Mouse (Mus musculus) MEL (cell line): ENCODE measurements around the gene St6galnac4. TPM values are rescaled to one million over a fixed set of nuclear protein-coding genes. Genes with fewer than 3 reads are reported as not detected.

Experiments
- DNase-seq: peaks from one replicate; pipeline ENCODE4 v3.0.0; 2011; ENCODE audit warnings: low read depth, low spot score
- H3K27ac ChIP-seq: 2 replicates; pipeline ENCODE4 v1.5.1; 2012; ENCODE audit warnings: low read depth, mild to moderate bottlenecking, control low read depth, low read length, moderate library complexity; ENCODE audit not compliant: control insufficient read depth
- H3K27me3 ChIP-seq, 2 experiments: fragments of 150-350 bp in 1 of 2; sonication (generic) in 1 of 2; 2 replicates each; pipeline ENCODE4 v1.6.1; 2012; ENCODE audit warnings: low read length in 2 of 2, mild to moderate bottlenecking in 2 of 2, improper control_type of control experiment in 1 of 2, moderate library complexity in 1 of 2; ENCODE audit not compliant: insufficient read depth in 2 of 2, control insufficient read depth in 1 of 2
- H3K36me3 ChIP-seq, 2 experiments: 2 replicates each; pipeline ENCODE4 v1.6.1; 2012 to 2014; ENCODE audit warnings: low read length in 2 of 2, improper control_type of control experiment in 1 of 2, inconsistent platforms in 1 of 2, mild to moderate bottlenecking in 1 of 2; ENCODE audit not compliant: insufficient read depth in 2 of 2, control insufficient read depth in 1 of 2
- H3K4me1 ChIP-seq, 2 experiments: fragments of 150-350 bp in 1 of 2; sonication (generic) in 1 of 2; 2 replicates each; pipeline ENCODE4 v1.6.1; 2012; ENCODE audit warnings: low read length in 2 of 2, improper control_type of control experiment in 1 of 2, mild to moderate bottlenecking in 1 of 2; ENCODE audit not compliant: insufficient read depth in 2 of 2, control insufficient read depth in 1 of 2
- H3K4me3 ChIP-seq, 2 experiments: fragments of 150-350 bp in 1 of 2; sonication (generic) in 1 of 2; 2 replicates each; pipeline ENCODE4 v1.5.1; 2012; ENCODE audit warnings: low read depth in 2 of 2, low read length in 2 of 2, mild to moderate bottlenecking in 2 of 2, moderate library complexity in 2 of 2, control low read depth in 1 of 2, improper control_type of control experiment in 1 of 2; ENCODE audit not compliant: control insufficient read depth in 1 of 2, insufficient read depth in 1 of 2
- H3K79me2 ChIP-seq: 2 replicates; pipeline ENCODE4 v1.6.1; 2012; ENCODE audit warnings: mild to moderate bottlenecking, low read length, moderate library complexity; ENCODE audit not compliant: control insufficient read depth, poor library complexity, insufficient read depth
- H3K9ac ChIP-seq: 2 replicates; pipeline ENCODE4 v1.6.1; 2012; ENCODE audit warnings: low read depth, mild to moderate bottlenecking, control low read depth, low read length, moderate library complexity; ENCODE audit not compliant: control insufficient read depth, poor library complexity, severe bottlenecking
- H3K9me3 ChIP-seq: fragments of 150-350 bp; sonication (generic); replicated peaks from 2 replicates; pipeline ENCODE4 v1.6.1; 2012; ENCODE audit warnings: mild to moderate bottlenecking, low read length, improper control_type of control experiment, moderate library complexity; ENCODE audit not compliant: insufficient read depth
- BHLHE40 ChIP-seq: IDR thresholded peaks from 2 replicates; pipeline ENCODE4 v1.6.1; 2012; ENCODE audit warnings: low read depth, mild to moderate bottlenecking, inconsistent platforms, low read length, improper control_type of control experiment, borderline replicate concordance
- CTCF ChIP-seq, 3 experiments: IDR thresholded peaks in 2 of 3; conservative IDR thresholded peaks in 1 of 3; 2 replicates each; pipeline ENCODE4 v1.5.1; 2011 to 2012; ENCODE audit warnings: low read length in 3 of 3, low read depth in 2 of 3, mild to moderate bottlenecking in 2 of 3, improper control_type of control experiment in 1 of 3, inconsistent platforms in 1 of 3, mixed read lengths in 1 of 3, moderate library complexity in 1 of 3; ENCODE audit not compliant: control insufficient read depth in 1 of 3, insufficient read depth in 1 of 3, poor library complexity in 1 of 3, severe bottlenecking in 1 of 3
- EP300 ChIP-seq, 2 experiments: IDR thresholded peaks; 2 replicates each; pipeline ENCODE4 v1.6.1; 2011; ENCODE audit warnings: improper control_type of control experiment in 2 of 2, low read length in 2 of 2, low read depth in 1 of 2, mild to moderate bottlenecking in 1 of 2
- HCFC1 ChIP-seq: IDR thresholded peaks from 2 replicates; pipeline ENCODE4 v1.6.1; 2012; ENCODE audit warnings: low read depth, mild to moderate bottlenecking, inconsistent platforms, low read length, improper control_type of control experiment, moderate library complexity
- KAT2A ChIP-seq: conservative IDR thresholded peaks from 2 replicates; pipeline ENCODE4 v1.6.1; 2012; ENCODE audit warnings: low read depth, low read length, improper control_type of control experiment, inconsistent platforms
- MAFK ChIP-seq: IDR thresholded peaks from 2 replicates; pipeline ENCODE4 v1.6.1; 2011; ENCODE audit warnings: low read depth, mild to moderate bottlenecking, low read length, improper control_type of control experiment, borderline replicate concordance
- MAX ChIP-seq: IDR thresholded peaks from 2 replicates; pipeline ENCODE4 v1.6.1; 2011; ENCODE audit warnings: low read length, improper control_type of control experiment
- MAZ ChIP-seq: IDR thresholded peaks from 2 replicates; pipeline ENCODE4 v1.6.1; 2012; ENCODE audit warnings: low read depth, mild to moderate bottlenecking, inconsistent platforms, low read length, improper control_type of control experiment
- MXI1 ChIP-seq: IDR thresholded peaks from 2 replicates; pipeline ENCODE4 v1.6.1; 2011; ENCODE audit warnings: mild to moderate bottlenecking, low read depth, low read length, improper control_type of control experiment
- MYB ChIP-seq: IDR thresholded peaks from 2 replicates; pipeline ENCODE4 v1.6.1; 2011; ENCODE audit warnings: mild to moderate bottlenecking, low read depth, low read length, improper control_type of control experiment
- MYC ChIP-seq: IDR thresholded peaks from 2 replicates; pipeline ENCODE4 v1.6.1; 2011; ENCODE audit warnings: low read depth, mild to moderate bottlenecking, low read length, improper control_type of control experiment, moderate library complexity
- NELFE ChIP-seq: IDR thresholded peaks from 2 replicates; pipeline ENCODE4 v1.6.1; 2011; ENCODE audit warnings: low read depth, low read length, improper control_type of control experiment
- POLR2A ChIP-seq, 2 experiments: IDR thresholded peaks; 2 replicates each; pipeline ENCODE4 v1.6.1; 2011 to 2012; ENCODE audit warnings: low read length in 2 of 2, mild to moderate bottlenecking in 2 of 2, control low read depth in 1 of 2, improper control_type of control experiment in 1 of 2, low read depth in 1 of 2, moderate library complexity in 1 of 2; ENCODE audit not compliant: control insufficient read depth in 1 of 2, insufficient read depth in 1 of 2, poor library complexity in 1 of 2
- RAD21 ChIP-seq: IDR thresholded peaks from 2 replicates; pipeline ENCODE4 v1.6.1; 2011; ENCODE audit warnings: mild to moderate bottlenecking, low read depth, low read length, improper control_type of control experiment
- SIN3A ChIP-seq: IDR thresholded peaks from 2 replicates; pipeline ENCODE4 v1.6.1; 2012; ENCODE audit warnings: low read length, improper control_type of control experiment, inconsistent platforms
- SMC3 ChIP-seq: IDR thresholded peaks from 2 replicates; pipeline ENCODE4 v1.6.1; 2011; ENCODE audit warnings: low read depth, low read length, improper control_type of control experiment
- TAL1 ChIP-seq: IDR thresholded peaks from 2 replicates; pipeline ENCODE4 v1.6.1; 2012; ENCODE audit warnings: mild to moderate bottlenecking, inconsistent platforms, low read length, moderate library complexity, mixed read lengths
- UBTF ChIP-seq: IDR thresholded peaks from 2 replicates; pipeline ENCODE4 v1.6.1; 2012; ENCODE audit warnings: low read depth, mild to moderate bottlenecking, inconsistent platforms, low read length, improper control_type of control experiment, moderate library complexity, borderline replicate concordance; ENCODE audit not compliant: insufficient read depth
- USF1 ChIP-seq: IDR thresholded peaks from 2 replicates; pipeline ENCODE4 v1.6.1; 2014; ENCODE audit warnings: low read depth, mild to moderate bottlenecking, inconsistent platforms, low read length, improper control_type of control experiment, moderate library complexity
- polyA plus RNA-seq, 2 experiments: library from polyadenylated mRNA; stranded (reverse) in 1 of 2; unstranded in 1 of 2; fragments of >175 nt in 1 of 2; fragments of >200 nt in 1 of 2; gene quantifications; 2 replicates each; pipeline versions ENCODE4 v1.2.1 to v1.2.4; 2012; ENCODE audit warnings: low replicate concordance in 2 of 2, low read depth in 1 of 2; ENCODE audit not compliant: insufficient read length in 2 of 2, insufficient read depth in 1 of 2, missing spikeins in 1 of 2
- total RNA-seq: library from RNA; depleted of rRNA; stranded (reverse); fragments of 300-350 nt; gene quantifications from 2 replicates; pipeline ENCODE4 v1.2.3, GENCODE M21; 2012

Gene St6galnac4
- total and polyA plus RNA-seq, 3 experiments: 58.3 to 109 TPM; not detected in 1

- Histone ChIP-seq H3K9me3 (no peaks in the 10 kb centered on the region), H3K27me3 (no peaks in the 10 kb centered on the region), H3K79me2 (peaks cover 2% of the 10 kb centered on the region; the same call in 1 of the 2 replicates), H3K27ac (peak overlapping the region; percentile 30), H3K4me3 (peak overlapping the region; percentile 20 to 93), H3K36me3 (peaks cover 0 to 6% of the 10 kb centered on the region in 2 experiments; a peak in 2 of 4 replicates), H3K4me1 (peaks cover 6 to 29% of the 10 kb centered on the region in 2 experiments), H3K9ac (peak overlapping the region; percentile 30)
- TF ChIP-seq MYB (no peak), MAZ (0 out of 2 replicates have a peak, but pooled peaks have one; percentile 47), MAFK (no peak), USF1 (no peak)
- DNase-seq: no peak
Measured at GRCm38 (mm10) chr2:32608778-32609435, 22.0 kb downstream of the St6galnac4 start.

GRCm38 (mm10) chr2:32610610-32611229 is 23.8 kb downstream of the St6galnac4 start:
- Histone ChIP-seq H3K36me3 (peaks cover 1 to 6% of the 10 kb centered on the region in 2 experiments; a peak in 2 of 4 replicates), H3K27me3 (no peaks in the 10 kb centered on the region), H3K79me2 (peaks cover 2% of the 10 kb centered on the region; the same call in 1 of the 2 replicates), H3K9me3 (no peaks in the 10 kb centered on the region), H3K9ac (peak overlapping the region; percentile 52), H3K4me3 (peak overlapping the region; percentile 54 to 62), H3K27ac (peak overlapping the region; percentile 26), H3K4me1 (peaks cover 6 to 29% of the 10 kb centered on the region in 2 experiments)
- TF ChIP-seq POLR2A (IDR thresholded peaks at IDR 0.05; ENCODE audit: control insufficient read depth in 1 of 2, insufficient read depth in 1 of 2, low read depth in 1 of 2, low read length in 2 of 2, poor library complexity in 1 of 2) (0 out of 4 replicates have a peak, but pooled peaks of 1 of the 2 experiments have one; percentile 23), MYC (0 out of 2 replicates have a peak, but pooled peaks have one; percentile 17), SIN3A (peak; percentile 71), EP300 (IDR thresholded peaks at IDR 0.05; ENCODE audit: low read depth in 1 of 2, low read length in 2 of 2) (peak in 1 of 2 experiments; percentile 32; a peak in 1 of 4 replicates), MAZ (0 out of 2 replicates have a peak, but pooled peaks have one; percentile 41), MAX (no peak), NELFE (no peak), KAT2A (no peak), CTCF (IDR thresholded peaks at IDR 0.05 in 2 of 3, conservative IDR thresholded peaks at IDR 0.05 in 1 of 3; ENCODE audit: control insufficient read depth in 1 of 3, insufficient read depth in 1 of 3, low read depth in 2 of 3, low read length in 3 of 3, poor library complexity in 1 of 3, severe bottlenecking in 1 of 3) (peak; percentile 21 to 71 (median 29); a peak in 4 of 6 replicates), USF1 (no peak), SMC3 (peak; percentile 45; the same call in 1 of the 2 replicates), RAD21 (peak; percentile 27), TAL1 (no peak), UBTF (no peak), MXI1 (peak; percentile 47; the same call in 1 of the 2 replicates), HCFC1 (peak; percentile 41; the same call in 1 of the 2 replicates), MAFK (no peak), BHLHE40 (no peak)
- DNase-seq: peak; percentile 81
